Mouse (Mus musculus): ENCODE results near the gene Hbq1a. TPM values are rescaled to one million over a fixed set of nuclear protein-coding genes. Genes with fewer than 3 reads are reported as not detected.
"Not testable (repeated sequence)": the region's sequence is repeated elsewhere in the genome, so short reads cannot be mapped to it uniquely, and the experiment has no call there.

Gene Hbq1a
- polyA plus RNA-seq (2012; rRNA removed) = 0.42 and 0.45 TPM in 2 replicates

DNA sequence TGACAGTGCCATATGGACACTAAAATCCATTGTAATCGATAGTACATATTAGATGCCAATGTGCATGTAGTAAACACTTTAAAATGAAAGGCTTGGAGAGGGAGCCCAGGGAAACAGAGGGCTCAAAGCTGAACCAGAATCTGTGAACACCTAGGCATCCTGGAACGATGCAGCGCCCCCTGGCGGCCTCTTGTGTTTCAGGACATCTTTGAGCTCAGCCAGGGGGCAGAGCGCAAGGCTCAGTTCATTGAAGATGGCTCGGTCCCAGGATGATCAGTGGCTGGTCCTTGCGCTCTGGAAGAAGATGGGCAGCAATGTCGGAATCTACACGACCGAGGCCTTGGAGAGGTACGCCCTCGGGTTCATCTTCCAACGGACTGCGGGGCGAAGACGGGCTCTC lies at the start of gene Hbq1a:
TSS of gene Hbq1a (plus strand) at position 205 of the 400 bp plus-strand sequence.
- not testable (repeated sequence) for DNase-seq (ENCODE audit: low read depth)

DNA sequence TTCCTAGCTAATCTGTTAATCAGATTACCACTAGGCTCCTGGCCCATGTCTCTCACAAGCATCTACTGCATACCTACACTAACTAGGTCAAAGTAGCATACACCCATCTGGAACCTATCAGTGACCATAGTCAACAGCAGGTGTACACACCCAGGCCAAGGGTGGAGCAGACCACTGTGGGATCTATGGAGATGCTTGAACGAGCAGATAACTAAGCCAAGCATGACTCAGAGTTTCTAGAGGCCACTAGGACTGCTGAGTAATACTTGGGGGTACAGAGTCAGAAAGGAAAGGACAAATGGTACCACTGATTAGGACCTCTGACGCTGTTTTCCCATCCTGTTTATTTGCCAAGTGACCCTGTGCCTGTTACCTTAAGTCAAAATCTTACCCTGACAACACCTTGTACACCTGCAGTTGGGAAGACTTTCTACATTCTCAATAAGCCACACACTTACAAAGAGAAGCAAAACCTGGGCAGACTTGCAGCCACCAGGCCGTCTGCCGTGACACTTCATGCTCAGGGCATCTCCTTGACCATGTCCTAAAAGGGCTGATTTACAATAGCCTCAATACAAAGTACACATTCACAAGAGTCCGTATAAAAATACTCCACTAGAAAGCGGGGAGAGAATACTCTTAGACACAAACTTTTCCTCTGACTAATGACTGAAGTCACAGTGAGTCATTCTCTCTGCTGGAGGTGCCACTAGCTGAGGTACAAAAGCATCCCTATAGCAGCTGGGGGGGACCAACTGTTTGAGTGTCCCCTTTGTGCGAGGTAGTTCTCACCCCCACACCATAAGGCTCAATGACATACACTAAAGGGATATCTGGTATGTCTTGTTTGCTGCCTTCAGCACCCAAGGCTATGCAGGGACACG lies 48.7 kb upstream of the Hbq1a start:
- no peak for DNase-seq (ENCODE audit: low read depth)

GRCm38 (mm10) chr11:32253121-32253520 lies 46.7 kb upstream of the Hbq1a start:
- no peak for DNase-seq (ENCODE audit: low read depth)

DNA sequence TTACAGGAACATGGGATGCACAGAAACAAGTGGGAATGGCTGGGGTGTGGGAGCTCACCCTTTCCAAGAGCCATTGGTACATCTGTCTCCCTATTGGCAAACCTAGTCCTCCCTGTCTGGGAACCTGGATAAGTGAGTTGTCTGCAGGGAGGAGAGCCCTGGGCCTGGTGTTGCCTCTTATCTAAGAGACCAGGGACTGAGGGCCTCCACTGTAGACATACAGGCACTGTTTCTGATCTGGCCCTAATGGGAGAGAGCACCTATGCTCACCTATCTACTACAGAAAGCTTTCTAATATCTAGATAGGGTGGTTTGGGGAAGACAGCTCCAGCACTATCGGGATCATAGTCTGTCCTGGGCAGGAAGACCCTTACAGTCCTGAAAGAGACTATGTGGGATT lies 43.7 kb upstream of the Hbq1a start:
- no peak for DNase-seq (ENCODE audit: low read depth)

DNA sequence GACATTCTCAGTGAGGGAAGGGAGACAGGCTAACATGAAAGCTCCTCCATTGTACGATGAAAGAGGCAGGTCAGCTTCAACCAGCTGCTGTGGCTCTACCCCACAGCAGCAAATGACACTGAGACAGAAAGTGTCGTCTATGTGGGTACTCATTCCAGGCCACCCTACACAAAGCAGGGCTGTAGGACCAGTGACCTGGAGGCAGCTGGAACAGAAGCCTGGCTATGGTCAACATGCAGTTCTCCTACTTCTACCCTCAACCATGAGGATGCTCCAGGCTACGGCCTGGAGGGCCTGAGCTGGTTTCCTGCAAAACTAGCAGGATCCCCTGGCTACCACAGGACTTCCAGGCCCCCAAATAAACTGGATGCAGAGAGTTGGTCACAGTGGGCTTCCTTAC lies 43.3 kb upstream of the Hbq1a start:
- DNase-seq (ENCODE audit: low read depth) = no peak

DNA sequence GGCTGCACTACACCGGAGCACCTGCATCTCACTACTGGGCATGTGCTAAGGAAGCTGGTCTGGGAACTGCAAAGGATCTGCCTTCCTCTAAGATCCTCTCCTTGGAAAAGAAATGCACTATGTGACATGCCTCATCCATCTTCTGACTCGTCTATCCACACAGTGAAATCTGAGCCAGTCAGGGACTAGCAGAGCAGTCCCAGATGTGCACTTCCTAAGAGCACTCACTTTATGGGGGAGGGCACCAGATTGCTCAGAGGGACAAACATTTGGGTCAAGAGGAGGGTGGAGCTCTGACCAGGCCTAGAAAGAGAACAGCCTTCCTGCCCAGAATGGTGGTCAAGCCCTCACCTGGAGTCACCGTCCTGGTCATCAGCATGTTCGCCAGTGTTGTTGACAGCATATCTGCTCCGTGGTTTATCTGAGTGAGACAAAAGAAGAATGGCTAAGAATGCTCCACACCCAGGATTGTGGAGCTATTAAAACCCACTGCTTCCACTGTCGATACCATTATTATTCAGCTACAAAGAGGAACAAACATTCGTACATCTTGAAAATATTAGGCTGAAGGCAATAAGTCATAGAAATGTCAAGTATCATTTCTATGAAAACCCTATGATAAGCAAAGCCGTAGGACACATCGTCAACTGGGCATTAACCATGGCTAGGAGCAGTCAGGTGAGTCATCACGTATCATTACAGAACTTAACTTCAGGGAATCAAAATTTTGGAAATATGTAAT lies 37.0 kb upstream of the Hbq1a start:
- DNase-seq (ENCODE audit: low read depth) = no peak

GRCm38 (mm10) chr11:32265117-32265738 lies 34.6 kb upstream of the Hbq1a start:
- no peak for DNase-seq (ENCODE audit: low read depth)

DNA sequence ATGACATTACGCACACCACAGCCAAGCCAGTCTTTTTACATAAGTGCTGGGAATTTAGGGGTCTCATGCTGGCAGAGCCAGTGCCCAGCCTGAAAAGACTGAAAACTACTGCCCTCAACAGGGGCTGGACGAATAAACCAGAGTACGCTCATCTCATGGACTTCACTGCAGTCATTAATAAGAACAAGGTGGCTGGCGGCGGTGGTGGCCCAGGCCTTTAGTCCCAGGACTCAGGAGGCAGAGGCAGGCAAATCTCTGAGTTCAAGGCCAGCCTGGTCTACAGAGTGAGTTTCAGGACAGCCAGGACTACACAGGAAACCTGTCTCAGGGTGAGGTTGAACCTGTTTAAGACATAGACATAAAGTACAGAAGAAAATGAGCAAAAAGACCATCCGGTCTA lies 33.7 kb upstream of the Hbq1a start:
- DNase-seq (ENCODE audit: low read depth) = no peak

DNA sequence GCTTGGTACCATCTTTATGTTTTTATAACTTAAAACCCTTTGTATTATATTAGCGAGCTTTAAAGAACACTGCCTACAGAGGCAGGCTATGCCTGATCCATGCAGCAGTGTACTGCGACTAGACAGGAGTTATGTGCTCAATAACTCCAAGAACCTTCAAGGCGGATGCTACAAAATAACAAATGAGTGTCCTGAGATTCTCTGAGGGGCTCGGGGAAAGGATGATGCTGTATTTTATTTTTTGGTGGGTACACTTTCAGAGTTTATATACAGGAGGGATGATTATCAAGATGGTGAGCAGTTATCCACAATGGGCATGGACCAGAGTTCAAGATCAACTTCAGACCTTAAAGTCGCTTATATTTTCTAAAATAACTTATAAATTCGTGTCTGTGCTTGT lies 33.1 kb upstream of the Hbq1a start:
- no peak for DNase-seq (ENCODE audit: low read depth)

DNA sequence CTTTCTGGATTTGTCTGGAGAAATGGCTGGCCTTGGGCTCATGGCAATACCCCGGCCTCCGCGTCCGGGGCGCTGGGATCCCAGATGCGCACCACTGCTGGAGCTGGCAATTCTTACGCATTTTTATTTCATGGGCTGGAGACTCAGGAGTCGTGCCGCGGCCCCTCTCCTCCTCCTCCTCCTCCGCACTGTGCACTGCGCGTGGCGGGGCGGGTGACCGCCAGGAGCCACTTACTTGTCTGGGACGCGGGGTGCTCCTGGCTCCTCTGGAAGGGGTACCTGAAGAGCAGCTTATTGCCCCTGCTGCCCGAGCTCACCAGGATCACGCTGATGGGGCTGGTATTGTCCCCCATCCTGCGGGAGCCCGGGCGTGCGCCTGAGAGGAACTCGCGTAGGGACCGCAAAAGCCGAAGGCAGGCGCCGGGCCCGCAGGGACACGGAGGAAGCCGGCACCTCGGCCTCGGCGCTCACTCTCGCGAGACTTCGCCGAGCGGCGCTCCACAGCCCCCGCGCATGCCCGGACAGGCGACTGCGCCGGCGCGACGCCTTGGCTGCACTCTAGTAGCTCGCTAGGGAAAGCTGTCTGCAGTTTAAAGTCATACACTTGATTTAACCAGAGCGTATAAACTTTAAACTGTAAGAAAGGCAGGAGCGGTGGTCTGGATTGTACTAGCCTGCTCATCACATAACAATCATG lies 32.5 kb upstream of the Hbq1a start, which contains the start of gene Nprl3:
TSS of gene Nprl3 (minus strand) at position 520 of the 697 bp plus-strand sequence.
- peak; percentile 23 for DNase-seq (ENCODE audit: low read depth)

DNA sequence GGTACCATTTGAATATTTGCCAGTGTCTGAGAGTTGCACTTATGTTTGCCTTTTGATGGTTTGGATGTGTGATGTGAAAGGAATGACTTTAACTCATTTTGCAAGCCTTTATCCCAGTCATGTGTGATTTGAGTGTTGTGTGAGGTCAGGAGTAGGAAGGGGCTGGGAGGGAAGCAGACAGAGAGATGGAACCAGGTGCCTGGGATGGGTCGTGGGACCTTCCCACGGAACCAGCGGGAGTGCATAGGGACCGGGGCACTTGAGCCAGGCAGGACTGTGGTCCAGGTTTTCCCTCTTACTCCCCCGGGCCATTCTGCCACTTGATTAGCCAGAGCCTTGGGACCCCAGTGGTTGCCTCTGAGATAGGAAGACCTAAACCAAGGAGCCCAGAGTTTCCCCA lies 31.9 kb upstream of the Hbq1a start:
- DNase-seq (ENCODE audit: low read depth) = no peak

GRCm38 (mm10) chr11:32268952-32269351 lies 30.9 kb upstream of the Hbq1a start:
- DNase-seq (ENCODE audit: low read depth) = no peak

DNA sequence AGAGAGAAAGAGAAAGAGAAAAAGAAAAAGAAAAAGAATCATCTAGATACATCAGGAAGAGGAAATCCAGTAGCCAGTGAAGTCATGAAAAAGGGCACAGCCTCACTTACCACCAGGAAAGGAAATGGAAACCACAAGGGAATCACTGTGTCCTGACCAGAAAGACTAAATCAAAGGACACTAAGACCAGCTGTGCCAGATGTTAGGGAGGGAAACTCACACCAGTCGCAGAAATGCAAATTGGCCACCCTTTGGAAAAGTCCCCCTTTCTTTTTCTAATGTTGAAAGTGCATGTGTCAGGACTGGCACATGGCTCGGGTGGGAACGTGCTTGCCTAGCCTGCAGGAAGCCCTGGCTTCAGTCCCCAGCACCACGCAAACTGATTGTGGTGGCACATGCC lies 28.7 kb upstream of the Hbq1a start:
- DNase-seq (ENCODE audit: low read depth) = no peak

DNA sequence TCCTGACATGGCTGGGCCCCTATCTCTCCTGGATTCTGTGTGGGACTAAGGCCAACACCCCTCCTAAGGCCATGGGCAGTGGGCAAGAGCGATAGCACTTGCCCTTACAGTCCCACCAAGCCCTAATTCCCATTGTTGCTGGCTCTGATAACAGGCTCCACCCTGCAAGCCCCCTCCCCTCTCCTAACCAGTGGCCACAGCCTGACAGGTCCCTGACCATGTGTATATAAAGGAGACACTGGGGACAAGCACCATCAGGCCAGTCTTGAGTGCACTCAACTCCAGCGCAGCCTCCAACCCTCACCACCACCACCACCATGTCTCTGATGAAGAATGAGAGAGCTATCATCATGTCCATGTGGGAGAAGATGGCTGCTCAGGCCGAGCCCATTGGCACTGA lies 23.5 kb upstream of the Hbq1a start, which contains the start of gene Hba-x:
TSS of gene Hba-x (plus strand) at position 54 of the 400 bp plus-strand sequence.
- no peak for DNase-seq (ENCODE audit: low read depth)

DNA sequence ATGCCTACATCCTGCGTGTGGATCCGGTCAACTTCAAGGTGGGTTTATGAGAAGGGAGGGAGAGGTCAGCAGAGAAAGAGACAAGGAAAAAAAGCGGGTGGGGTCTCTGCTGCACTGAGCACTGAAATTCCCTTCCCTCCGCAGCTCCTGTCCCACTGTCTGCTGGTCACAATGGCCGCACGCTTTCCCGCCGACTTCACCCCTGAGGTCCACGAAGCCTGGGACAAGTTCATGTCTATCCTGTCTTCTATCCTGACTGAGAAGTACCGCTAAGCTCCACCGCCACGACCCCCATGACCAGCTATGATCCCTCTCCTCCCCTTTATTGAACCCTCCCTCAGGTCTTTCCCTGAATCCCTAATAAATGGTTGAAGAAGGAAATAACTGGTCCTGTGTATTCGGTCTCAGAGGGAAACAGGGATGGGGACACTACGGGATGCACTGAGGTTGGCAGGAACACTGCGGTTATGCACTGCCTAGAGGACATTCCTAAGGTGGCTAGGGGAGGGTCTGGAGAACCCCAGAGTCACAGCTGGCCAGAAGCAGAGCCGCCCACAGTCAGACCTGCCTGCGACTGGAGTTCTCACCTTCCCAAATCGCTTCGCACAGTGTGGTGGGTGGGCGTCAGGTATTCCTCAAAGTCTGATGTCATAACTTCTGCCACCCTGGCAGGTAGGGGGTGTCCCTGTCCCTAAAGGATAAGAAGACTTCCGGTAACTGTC lies 22.0 kb upstream of the Hbq1a start:
- no peak for DNase-seq (ENCODE audit: low read depth)

GRCm38 (mm10) chr11:32278458-32278957 lies 21.4 kb upstream of the Hbq1a start:
- DNase-seq (ENCODE audit: low read depth) = no peak

GRCm38 (mm10) chr11:32280646-32281045 lies 19.2 kb upstream of the Hbq1a start:
- no peak for DNase-seq (ENCODE audit: low read depth)

- no peak for DNase-seq (ENCODE audit: low read depth)
Observed at GRCm38 (mm10) chr11:32281416-32282144, 18.3 kb upstream of the Hbq1a start.

DNA sequence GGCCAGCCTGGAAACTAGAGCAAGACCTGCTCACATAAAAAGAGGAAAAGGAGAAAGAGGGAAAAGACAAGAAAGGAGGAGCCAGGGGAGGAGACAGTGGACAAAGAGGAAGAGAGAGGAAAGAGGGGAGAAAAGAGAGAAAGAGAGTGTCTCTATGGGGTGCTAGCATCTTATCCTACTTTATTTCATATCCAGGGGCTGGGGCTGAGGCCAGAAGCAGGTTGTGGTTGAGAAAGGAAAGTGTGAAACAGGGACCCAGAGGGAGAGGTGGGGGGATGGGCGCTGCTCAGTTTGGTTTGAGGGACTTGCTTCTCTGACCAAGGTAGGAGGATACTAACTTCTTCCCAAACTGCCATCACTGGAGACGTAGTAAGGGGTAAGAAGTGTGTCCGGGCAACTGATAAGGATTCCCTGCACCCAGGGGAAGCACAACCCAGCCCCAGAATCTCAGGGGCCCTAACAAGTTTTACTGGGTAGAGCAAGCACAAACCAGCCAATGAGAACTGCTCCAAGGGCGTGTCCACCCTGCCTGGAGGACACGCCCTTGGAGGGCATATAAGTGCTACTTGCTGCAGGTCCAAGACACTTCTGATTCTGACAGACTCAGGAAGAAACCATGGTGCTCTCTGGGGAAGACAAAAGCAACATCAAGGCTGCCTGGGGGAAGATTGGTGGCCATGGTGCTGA lies 16.6 kb upstream of the Hbq1a start, which contains the start of gene Hba-a1:
TSS of gene Hba-a1 (plus strand) at position 421 of the 687 bp plus-strand sequence.
- DNase-seq (ENCODE audit: low read depth) = not testable (repeated sequence)
